Comparison of ENCODE assay signal across 8 mouse cellular contexts in the genomic region with DNA sequence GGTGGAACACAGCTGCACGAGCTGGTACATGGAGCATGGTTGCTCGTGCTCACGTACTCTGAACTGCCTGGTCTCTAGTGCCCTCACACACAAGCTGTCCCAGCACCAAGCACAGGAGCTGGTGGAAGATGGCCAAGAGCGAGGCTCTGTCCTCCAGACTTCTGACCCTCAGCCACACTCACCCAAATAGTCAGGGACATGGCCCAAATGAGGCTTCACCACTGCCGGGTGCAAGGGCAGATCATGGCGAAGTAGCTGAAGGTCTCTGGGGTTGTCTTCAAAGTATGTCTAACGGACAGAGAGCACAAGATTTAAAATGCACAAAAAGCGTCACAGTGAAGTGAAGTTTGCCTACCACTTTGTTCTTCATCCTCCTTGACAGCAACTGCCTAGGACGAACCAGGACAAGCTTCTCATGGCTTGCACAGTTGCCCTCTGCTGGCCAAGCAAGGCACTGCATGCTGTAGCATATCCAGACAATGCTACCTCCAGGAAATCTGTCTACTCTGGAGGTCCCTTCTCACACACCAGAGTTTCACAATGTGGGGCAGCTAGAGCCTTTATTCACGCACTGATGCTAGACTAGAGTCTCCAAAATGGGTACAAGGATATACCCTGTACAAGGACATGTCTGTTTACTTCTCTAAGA. TPM values are rescaled to one million over a fixed set of nuclear protein-coding genes. Genes with fewer than 3 reads are reported as not detected.
A peak's percentile ranks its signal among the peaks of the same experiment; 100 is the strongest.
DNase-seq lines count a peak whose midpoint lies in the region; ATAC-seq and TF ChIP-seq lines count a peak whose summit lies in the region.
"Had no signal": no experiment of that assay in that cellular context is flagged by ENCODE, and none has a peak within 500 bp of the region (broad histone marks: within the 10 kb centered on the region; RNA-seq: fewer than 3 reads in every experiment).

No protein-coding gene starts in this region.

- no peak for TF ChIP-seq POLR2A in cortical plate, adult 2 months (IDR thresholded peaks at IDR 0.05; ENCODE audit: extremely low read depth, insufficient read depth, low read length)

- H3K4me3 ChIP-seq in cortical plate, adult 2 months (ENCODE audit: insufficient read depth, low read length), result no peak overlapping the region
- H3K4me3 ChIP-seq: limb, embryonic 12.5 days had no signal

- peak; percentile 40 for ATAC-seq in activated CD4-positive, CD25-positive, alpha-beta regulatory T cell, adult 4 months
- peak; percentile 85 for ATAC-seq in granulocyte monocyte progenitor cell, adult 5-6 weeks (replicated peaks; ENCODE audit: poor library complexity, severe bottlenecking)

- H3K27ac ChIP-seq in cortical plate, adult 2 months (ENCODE audit: insufficient read depth, low read length), result no peak overlapping the region
- H3K27ac ChIP-seq: limb, embryonic 12.5 days had no signal

- peak; percentile 97 for TF ChIP-seq CTCF in cortical plate, adult 2 months (IDR thresholded peaks at IDR 0.05; ENCODE audit: extremely low read depth, insufficient read depth, low read length)

- DNase-seq in ES-CJ7 (ENCODE audit: low read depth, low spot score), result peak; percentile 84
- DNase-seq in layer of hippocampus, postnatal 14 days (ENCODE audit: low spot score in 2 of 2), result peak; percentile 67 to 78
- DNase-seq in lung, postnatal 4 days, result peak; percentile 53 to 75
- peak; percentile 85 to 88 for DNase-seq in right cerebral cortex, adult 2 months (ENCODE audit: low spot score in 2 of 2)

- no peaks in the 10 kb centered on the region; the same call in 1 of the 2 replicates for H3K4me1 ChIP-seq in cortical plate, adult 2 months (ENCODE audit: control insufficient read depth, insufficient read depth, low read length)

RNA-seq across cellular contexts. Expression of a gene that starts 6.0 kb away (rescaled TPM):
- 10 to 100 TPM; 81.0 to 91.5 TPM for polyA plus RNA-seq in activated CD4-positive, CD25-positive, alpha-beta regulatory T cell, adult 4 months (2017; shearing (Covaris generic))
- polyA plus RNA-seq in cortical plate, adult 2 months (2012; rRNA removed), result 43.6 and 44.1 TPM in 2 replicates
- total RNA-seq in granulocyte monocyte progenitor cell, adult 5-6 weeks (2014; fragmentation: Nextera tagmentation), result 41.7 and 50.7 TPM in 2 replicates
- 49.0 and 51.7 TPM in 2 replicates for total RNA-seq in granulocyte monocyte progenitor cell, adult 5-6 weeks (2017)
- total RNA-seq in layer of hippocampus, postnatal 14 days (2021), result 10 to 100 TPM; 44.9 to 47.5 TPM

RNA-seq across cellular contexts. Expression of a gene that starts 13.1 kb away (rescaled TPM):
- 10 to 100 TPM; 67.7 to 68.5 TPM for polyA plus RNA-seq in activated CD4-positive, CD25-positive, alpha-beta regulatory T cell, adult 4 months (2017; shearing (Covaris generic))
- 128 and 135 TPM in 2 replicates for polyA plus RNA-seq in cortical plate, adult 2 months (2012; rRNA removed)
- total RNA-seq in granulocyte monocyte progenitor cell, adult 5-6 weeks (2014; fragmentation: Nextera tagmentation), result 41.8 and 47.2 TPM in 2 replicates
- total RNA-seq in granulocyte monocyte progenitor cell, adult 5-6 weeks (2017), result 39.8 and 50.5 TPM in 2 replicates
- 10 to 100 TPM; 82.4 to 83.1 TPM for total RNA-seq in layer of hippocampus, postnatal 14 days (2021)

RNA-seq across cellular contexts. Expression of a gene that starts 29.9 kb away (rescaled TPM):
- 100 to 1,000 TPM; 121 to 141 TPM for polyA plus RNA-seq in activated CD4-positive, CD25-positive, alpha-beta regulatory T cell, adult 4 months (2017; shearing (Covaris generic))
- 154 TPM in 2 replicates for polyA plus RNA-seq in cortical plate, adult 2 months (2012; rRNA removed)
- 144 and 151 TPM in 2 replicates for total RNA-seq in granulocyte monocyte progenitor cell, adult 5-6 weeks (2014; fragmentation: Nextera tagmentation)
- 91.3 and 116 TPM in 2 replicates for total RNA-seq in granulocyte monocyte progenitor cell, adult 5-6 weeks (2017)
- total RNA-seq in layer of hippocampus, postnatal 14 days (2021), result 100 to 1,000 TPM; 252 to 261 TPM

RNA-seq across cellular contexts. Expression of a gene that starts 31.6 kb away (rescaled TPM):
- not detected for polyA plus RNA-seq in activated CD4-positive, CD25-positive, alpha-beta regulatory T cell, adult 4 months (2017; shearing (Covaris generic))
- polyA plus RNA-seq in cortical plate, adult 2 months (2012; rRNA removed), result 2.0 TPM in 2 replicates
- not detected in 2 replicates for total RNA-seq in granulocyte monocyte progenitor cell, adult 5-6 weeks (2014; fragmentation: Nextera tagmentation)
- not detected in 2 replicates for total RNA-seq in granulocyte monocyte progenitor cell, adult 5-6 weeks (2017)
- total RNA-seq in layer of hippocampus, postnatal 14 days (2021), result under 1 TPM; 0.23 to 0.24 TPM
- polyA plus RNA-seq: limb, embryonic 12.5 days had no signal
